Mouse (Mus musculus): ENCODE data around the gene Mastl.

Mastl gene

GRCm38 (mm10) chr2:23155777-23156607 lies at the start of gene Mastl, which contains the start of gene Yme1l1:
Gene Mastl, minus strand, starts transcription at chr2:23156024.
Gene Yme1l1, plus strand, starts transcription at chr2:23156369.
- DNase-seq (ENCODE audit: low spot score in 2 of 2): peak; percentile 97

- no peak for DNase-seq (ENCODE audit: low spot score in 2 of 2)
Measured at GRCm38 (mm10) chr2:23202900-23203670, 47.3 kb upstream of the Mastl start.

- DNase-seq (ENCODE audit: low spot score in 2 of 2): no peak
Measured at GRCm38 (mm10) chr2:23201034-23201433, 45.2 kb upstream of the Mastl start.

GRCm38 (mm10) chr2:23194366-23194765 lies 38.5 kb upstream of the Mastl start:
- no peak for DNase-seq (ENCODE audit: low spot score in 2 of 2)

- no peak for DNase-seq (ENCODE audit: low spot score in 2 of 2)
Measured at GRCm38 (mm10) chr2:23172305-23172704, 16.5 kb upstream of the Mastl start.

GRCm38 (mm10) chr2:23156608-23157081 lies 821 bp upstream of the Mastl start:
- no peak for DNase-seq (ENCODE audit: low spot score in 2 of 2)

- no peak for DNase-seq (ENCODE audit: low spot score in 2 of 2)
Measured at GRCm38 (mm10) chr2:23155199-23155621, 614 bp downstream of the Mastl start.

- peak; percentile 10 to 23 for DNase-seq (ENCODE audit: low spot score in 2 of 2)
Measured at GRCm38 (mm10) chr2:23119573-23119972, 36.3 kb downstream of the Mastl start.

GRCm38 (mm10) chr2:23102266-23102665 lies 53.6 kb downstream of the Mastl start:
- no peak for DNase-seq (ENCODE audit: low spot score in 2 of 2)

GRCm38 (mm10) chr2:23097028-23097427 lies 58.8 kb downstream of the Mastl start:
- DNase-seq (ENCODE audit: low spot score in 2 of 2): no peak

GRCm38 (mm10) chr2:23092216-23092615 lies 63.6 kb downstream of the Mastl start:
- DNase-seq (ENCODE audit: low spot score in 2 of 2): peak in 1 of 2 experiments; percentile 9

- DNase-seq (ENCODE audit: low spot score in 2 of 2): no peak
Measured at GRCm38 (mm10) chr2:23084540-23084939, 71.3 kb downstream of the Mastl start.

GRCm38 (mm10) chr2:23078588-23078987 lies 77.2 kb downstream of the Mastl start:
- no peak for DNase-seq (ENCODE audit: low spot score in 2 of 2)

GRCm38 (mm10) chr2:23077693-23078092 lies 78.1 kb downstream of the Mastl start:
- no peak for DNase-seq (ENCODE audit: low spot score in 2 of 2)

GRCm38 (mm10) chr2:23076783-23077182 lies 79.0 kb downstream of the Mastl start:
- DNase-seq (ENCODE audit: low spot score in 2 of 2): no peak

GRCm38 (mm10) chr2:23075846-23076245 lies 80.0 kb downstream of the Mastl start:
- no peak for DNase-seq (ENCODE audit: low spot score in 2 of 2)

GRCm38 (mm10) chr2:23071406-23071805 lies 84.4 kb downstream of the Mastl start:
- DNase-seq (ENCODE audit: low spot score in 2 of 2): no peak

- no peak for DNase-seq (ENCODE audit: low spot score in 2 of 2)
Measured at GRCm38 (mm10) chr2:23070491-23070890, 85.3 kb downstream of the Mastl start.

GRCm38 (mm10) chr2:23068894-23069744 lies 86.7 kb downstream of the Mastl start:
- DNase-seq (ENCODE audit: low spot score in 2 of 2): peak; percentile 93

GRCm38 (mm10) chr2:23068370-23068737 lies 87.5 kb downstream of the Mastl start:
- no peak for DNase-seq (ENCODE audit: low spot score in 2 of 2)

- DNase-seq (ENCODE audit: low spot score in 2 of 2): peak; percentile 96
Measured at GRCm38 (mm10) chr2:23067552-23068369, 88.1 kb downstream of the Mastl start, which contains the start of gene Acbd5. Gene Acbd5, plus strand, starts transcription at chr2:23068167.

Data from heart, adult 9 months (tissue).